Mouse (Mus musculus) liver, adult (tissue): Measurements from ENCODE around the gene Zmynd19.

ENCODE experiments used
- GATA4 ChIP-seq: IDR thresholded peaks from 2 replicates; pipeline ENCODE4 v1.6.1; 2014; ENCODE audit warnings: mild to moderate bottlenecking, low read length; ENCODE audit not compliant: insufficient replicate concordance

Gene Zmynd19

GRCm38 (mm10) chr2:24996471-24996870, 46.9 kb downstream of the Zmynd19 start:
- no peak for TF ChIP-seq GATA4

- TF ChIP-seq GATA4, result no peak
These were observed 51.1 kb downstream of the Zmynd19 start for GRCm38 (mm10) chr2:25000544-25001235.

GRCm38 (mm10) chr2:25003946-25004786, 54.6 kb downstream of the Zmynd19 start:
- no peak for TF ChIP-seq GATA4

GRCm38 (mm10) chr2:25006767-25007166, 57.2 kb downstream of the Zmynd19 start:
- TF ChIP-seq GATA4, result no peak

GRCm38 (mm10) chr2:25008250-25008649, 58.7 kb downstream of the Zmynd19 start:
- no peak for TF ChIP-seq GATA4
